Mouse (Mus musculus): ENCODE measurements around the gene Tulp3.

- no peak for TF ChIP-seq POLR2A (IDR thresholded peaks at IDR 0.05; ENCODE audit: extremely low read depth, insufficient read depth, low read length)
- TF ChIP-seq CTCF (IDR thresholded peaks at IDR 0.05; ENCODE audit: extremely low read depth, insufficient read depth, low read length) = no peak
These were observed 55.3 kb downstream of the Tulp3 start, which contains the start of gene Tead4 for GRCm38 (mm10) chr6:128300134-128301001.

All from cortical plate, adult 2 months (tissue).